Mouse (Mus musculus) midbrain, embryonic 10.5 days (tissue): Measurements from ENCODE around the gene Nbl1. TPM values are rescaled to one million over a fixed set of nuclear protein-coding genes. Genes with fewer than 3 reads are reported as not detected.

Source experiments
- DNase-seq: peaks from one replicate; pipeline ENCODE4 v3.0.0-alpha.2; 2017; ENCODE audit warnings: low spot score
- H3K27ac ChIP-seq: fragments of 300-500 bp; sonication (generic); replicated peaks from 2 replicates; pipeline ENCODE4 v1.5.1; 2016; ENCODE audit warnings: mild to moderate bottlenecking
- H3K27me3 ChIP-seq: fragments of 300-500 bp; sonication (generic); 2 replicates; pipeline ENCODE4 v1.6.1; 2016; ENCODE audit warnings: low read depth, mild to moderate bottlenecking; ENCODE audit not compliant: poor library complexity, severe bottlenecking
- H3K36me3 ChIP-seq: fragments of 300-500 bp; sonication (generic); 2 replicates; pipeline ENCODE4 v1.6.1; 2016; ENCODE audit warnings: mild to moderate bottlenecking, moderate library complexity
- H3K4me1 ChIP-seq: fragments of 300-500 bp; sonication (generic); 2 replicates; pipeline ENCODE4 v1.6.1; 2016
- H3K4me3 ChIP-seq: fragments of 300-500 bp; sonication (generic); 2 replicates; pipeline ENCODE4 v1.5.1; 2016; ENCODE audit warnings: mild to moderate bottlenecking, moderate library complexity
- H3K9me3 ChIP-seq: fragments of 300-500 bp; sonication (generic); replicated peaks from 2 replicates; pipeline ENCODE4 v1.6.1; 2016; ENCODE audit warnings: mild to moderate bottlenecking
- WGBS: fragments of 180-500 bp; shearing (Covaris S2); methylation state at CpG from one replicate; pipeline ENCODE4 v1.1.7; 2016; 5-methylcytosine and 5-hydroxymethylcytosine counted together
- polyA plus RNA-seq: library from polyadenylated mRNA; unstranded; fragments of >200 nt; fragmentation: Nextera tagmentation; extraction: Ambion mirVana; gene quantifications from 2 replicates; pipeline ENCODE4 v1.2.1, GENCODE M21; 2016

Gene Nbl1
- polyA plus RNA-seq, result 8.7 and 14.8 TPM in 2 replicates

GRCm38 (mm10) chr4:139092356-139093195, at the start of gene Nbl1:
Nbl1 (minus strand) TSS chr4:139092993.
- 1% methylated on average over 86 of the region's 105 CpGs for WGBS
- Histone ChIP-seq H3K9me3 (peaks cover 8% of the 10 kb centered on the region; the same call in 1 of the 2 replicates), H3K27ac (peak within 1 kb of the TSS; percentile 67), H3K27me3 (peaks cover 83% of the 10 kb centered on the region), H3K4me1 (peaks cover 32% of the 10 kb centered on the region), H3K4me3 (peak within 1 kb of the TSS; percentile 63), H3K36me3 (no peaks in the 10 kb centered on the region)
- peak; percentile 31 for DNase-seq

- H3K27ac ChIP-seq, result no peak overlapping the region
- no peaks in the 10 kb centered on the region for H3K36me3 ChIP-seq
- no peak overlapping the region for H3K4me3 ChIP-seq
- no peaks in the 10 kb centered on the region for H3K27me3 ChIP-seq
- WGBS, result 72% methylated on average over 6 of the region's 6 CpGs
- peaks cover 7% of the 10 kb centered on the region for H3K4me1 ChIP-seq
- DNase-seq, result no peak
- 0 out of 2 replicates have a peak, but pooled peaks cover 4% of the 10 kb centered on the region for H3K9me3 ChIP-seq
These were observed 49.0 kb upstream of the Nbl1 start for GRCm38 (mm10) chr4:139141785-139142184.

GRCm38 (mm10) chr4:139140267-139140666, 47.5 kb upstream of the Nbl1 start:
- H3K27me3 ChIP-seq, result no peaks in the 10 kb centered on the region

GRCm38 (mm10) chr4:139136011-139136410, 43.2 kb upstream of the Nbl1 start:
- H3K27ac ChIP-seq, result no peak overlapping the region
- WGBS, result 82% methylated on average over 2 of the region's 2 CpGs
- no peaks in the 10 kb centered on the region for H3K27me3 ChIP-seq
- no peaks in the 10 kb centered on the region for H3K9me3 ChIP-seq
- H3K36me3 ChIP-seq, result no peaks in the 10 kb centered on the region
- H3K4me1 ChIP-seq, result peaks cover 4% of the 10 kb centered on the region; the same call in 1 of the 2 replicates
- no peak overlapping the region for H3K4me3 ChIP-seq
- DNase-seq, result no peak

More at GRCm38 (mm10) chr4:139140267-139140666, 47.5 kb upstream of the Nbl1 start:
- Histone ChIP-seq H3K36me3 (no peaks in the 10 kb centered on the region), H3K9me3 (0 out of 2 replicates have a peak, but pooled peaks cover 3% of the 10 kb centered on the region), H3K4me1 (peaks cover 7% of the 10 kb centered on the region), H3K4me3 (no peak overlapping the region), H3K27ac (no peak overlapping the region)
- WGBS, result 83% methylated on average over 2 of the region's 2 CpGs
- DNase-seq, result no peak

- Histone ChIP-seq H3K4me1 (peaks cover 24% of the 10 kb centered on the region), H3K27me3 (no peaks in the 10 kb centered on the region), H3K36me3 (no peaks in the 10 kb centered on the region), H3K9me3 (no peaks in the 10 kb centered on the region), H3K27ac (no peak overlapping the region), H3K4me3 (no peak overlapping the region)
- 80% methylated on average over 5 of the region's 5 CpGs for WGBS
- no peak for DNase-seq
These were observed 40.3 kb upstream of the Nbl1 start for GRCm38 (mm10) chr4:139133109-139133508.

- H3K4me1 ChIP-seq, result peaks cover 24% of the 10 kb centered on the region
- H3K27me3 ChIP-seq, result no peaks in the 10 kb centered on the region
- H3K36me3 ChIP-seq, result peaks cover 4% of the 10 kb centered on the region
- no peaks in the 10 kb centered on the region for H3K9me3 ChIP-seq
- H3K27ac ChIP-seq, result no peak overlapping the region
- WGBS, result 90% methylated on average over 14 of the region's 14 CpGs
- H3K4me3 ChIP-seq, result no peak overlapping the region
- DNase-seq, result no peak
These were observed 39.3 kb upstream of the Nbl1 start for GRCm38 (mm10) chr4:139131858-139132672.

GRCm38 (mm10) chr4:139130701-139131549, 38.1 kb upstream of the Nbl1 start, which contains the start of gene Minos1:
Minos1 (minus strand) TSS chr4:139131113.
- Histone ChIP-seq H3K27ac (peak within 1 kb of the TSS; percentile 94), H3K4me3 (peak within 1 kb of the TSS; percentile 98), H3K27me3 (no peaks in the 10 kb centered on the region), H3K9me3 (0 out of 2 replicates have a peak, but pooled peaks cover 3% of the 10 kb centered on the region), H3K36me3 (peaks cover 11% of the 10 kb centered on the region), H3K4me1 (peaks cover 24% of the 10 kb centered on the region)
- DNase-seq, result peak; percentile 98
- under 1% methylated on average over 63 of the region's 63 CpGs for WGBS

GRCm38 (mm10) chr4:139129806-139130700, 37.3 kb upstream of the Nbl1 start:
- H3K4me1 ChIP-seq, result peaks cover 24% of the 10 kb centered on the region
- peaks cover 11% of the 10 kb centered on the region for H3K36me3 ChIP-seq
- H3K9me3 ChIP-seq, result 0 out of 2 replicates have a peak, but pooled peaks cover 3% of the 10 kb centered on the region
- peak overlapping the region; percentile 98 for H3K4me3 ChIP-seq
- H3K27ac ChIP-seq, result peak overlapping the region; percentile 94
- no peaks in the 10 kb centered on the region for H3K27me3 ChIP-seq
- peak; percentile 51 for DNase-seq
- 3% methylated on average over 57 of the region's 57 CpGs for WGBS

- H3K9me3 ChIP-seq, result peaks cover 6% of the 10 kb centered on the region; the same call in 1 of the 2 replicates
- H3K36me3 ChIP-seq, result peaks cover 11% of the 10 kb centered on the region
- H3K27me3 ChIP-seq, result no peaks in the 10 kb centered on the region
- no peak for DNase-seq
- WGBS, result 91% methylated on average over 3 of the region's 3 CpGs
- H3K4me1 ChIP-seq, result peaks cover 21% of the 10 kb centered on the region
- no peak overlapping the region for H3K27ac ChIP-seq
- H3K4me3 ChIP-seq, result no peak overlapping the region
These were observed 33.7 kb upstream of the Nbl1 start for GRCm38 (mm10) chr4:139126475-139126874.

- 93% methylated on average over 6 of the region's 6 CpGs for WGBS
- Histone ChIP-seq H3K4me1 (peaks cover 13% of the 10 kb centered on the region), H3K27ac (no peak overlapping the region), H3K36me3 (peaks cover 11% of the 10 kb centered on the region), H3K4me3 (no peak overlapping the region), H3K9me3 (peaks cover 6% of the 10 kb centered on the region; the same call in 1 of the 2 replicates), H3K27me3 (no peaks in the 10 kb centered on the region)
- no peak for DNase-seq
These were observed 32.1 kb upstream of the Nbl1 start for GRCm38 (mm10) chr4:139124940-139125339.

GRCm38 (mm10) chr4:139122557-139122956, 29.8 kb upstream of the Nbl1 start:
- Histone ChIP-seq H3K4me3 (no peak overlapping the region), H3K36me3 (peaks cover 11% of the 10 kb centered on the region), H3K27ac (no peak overlapping the region), H3K27me3 (no peaks in the 10 kb centered on the region), H3K9me3 (peaks cover 6% of the 10 kb centered on the region; the same call in 1 of the 2 replicates), H3K4me1 (no peaks in the 10 kb centered on the region)
- no peak for DNase-seq
- WGBS, result 95% methylated on average over 4 of the region's 4 CpGs
